Mouse (Mus musculus) neural tube, embryonic 13.5 days (tissue): ENCODE results near the gene Syne2. TPM values are rescaled to one million over a fixed set of nuclear protein-coding genes. Genes with fewer than 3 reads are reported as not detected.
"Not testable (repeated sequence)": the region's sequence is repeated elsewhere in the genome, so short reads cannot be mapped to it uniquely, and the experiment has no call there.

Experiments
- ATAC-seq: fragments of 200-750 bp; cut with Nextera tagmentation; 2 replicates; pipeline ENCODE4 v1.8.0; 2017; ENCODE audit warnings: low read depth, mild to moderate bottlenecking, moderate TSS enrichment, moderate library complexity
- H3K27ac ChIP-seq: fragments of 300-500 bp; sonication (generic); replicated peaks from 2 replicates; pipeline ENCODE4 v1.5.1; 2015; ENCODE audit warnings: moderate library complexity, mild to moderate bottlenecking, inconsistent platforms
- H3K27me3 ChIP-seq: fragments of 300-500 bp; sonication (generic); 2 replicates; pipeline ENCODE4 v1.6.1; 2015; ENCODE audit warnings: mild to moderate bottlenecking, inconsistent platforms
- H3K36me3 ChIP-seq: fragments of 300-500 bp; sonication (generic); 2 replicates; pipeline ENCODE4 v1.6.1; 2015; ENCODE audit warnings: mild to moderate bottlenecking, inconsistent platforms
- H3K4me1 ChIP-seq: fragments of 300-500 bp; sonication (generic); replicated peaks from 2 replicates; pipeline ENCODE4 v1.6.1; 2015; ENCODE audit warnings: inconsistent platforms
- H3K4me2 ChIP-seq: fragments of 300-500 bp; sonication (generic); 2 replicates; pipeline ENCODE4 v1.6.1; 2015; ENCODE audit warnings: inconsistent platforms, mild to moderate bottlenecking, moderate library complexity
- H3K4me3 ChIP-seq: fragments of 300-500 bp; sonication (generic); 2 replicates; pipeline ENCODE4 v1.5.1; 2015; ENCODE audit warnings: mild to moderate bottlenecking, inconsistent platforms
- H3K9ac ChIP-seq: fragments of 300-500 bp; sonication (generic); 2 replicates; pipeline ENCODE4 v1.6.1; 2015; ENCODE audit warnings: moderate library complexity, mild to moderate bottlenecking, inconsistent platforms
- H3K9me3 ChIP-seq: fragments of 300-500 bp; sonication (generic); 2 replicates; pipeline ENCODE4 v1.6.1; 2016; ENCODE audit warnings: inconsistent platforms
- WGBS: fragments of 180-500 bp; shearing (Covaris S2); methylation state at CpG from one replicate; pipeline ENCODE4 v1.1.7; 2015; 5-methylcytosine and 5-hydroxymethylcytosine counted together
- microRNA-seq: library from miRNA; unstranded; fragments of <30 nt; microRNA quantifications from one replicate; pipeline ENCODE4, GENCODE M21; 2016
- polyA plus RNA-seq: library from polyadenylated mRNA; unstranded; fragments of >200 nt; fragmentation: Nextera tagmentation; extraction: Ambion mirVana; gene quantifications from 2 replicates; pipeline ENCODE4 v1.2.1, GENCODE M21; 2015

The Syne2 gene
- polyA plus RNA-seq, 1 experiment from 2014 or later = 48.5 TPM

GRCm38 (mm10) chr12:76136701-76137100 lies 318.8 kb downstream of the Syne2 start:
- no peaks in the 10 kb centered on the region for H3K9me3 ChIP-seq
- H3K27ac ChIP-seq = no peak overlapping the region
- ATAC-seq = no peak
- H3K4me2 ChIP-seq = no peak overlapping the region
- no peaks in the 10 kb centered on the region for H3K4me1 ChIP-seq
- no peak overlapping the region for H3K9ac ChIP-seq
- H3K36me3 ChIP-seq = no peaks in the 10 kb centered on the region
- H3K27me3 ChIP-seq = no peaks in the 10 kb centered on the region
- 40% methylated on average over 6 of the region's 6 CpGs for WGBS
- no peak overlapping the region for H3K4me3 ChIP-seq

GRCm38 (mm10) chr12:76152389-76152788 lies 334.5 kb downstream of the Syne2 start:
- 18% methylated on average over 30 of the region's 30 CpGs for WGBS
- not testable (repeated sequence) for H3K4me1 ChIP-seq, H3K27ac ChIP-seq, H3K9me3 ChIP-seq, ATAC-seq, H3K36me3 ChIP-seq, H3K27me3 ChIP-seq
- Histone ChIP-seq H3K4me2 (peak overlapping the region; percentile 59), H3K9ac (peak overlapping the region; percentile 64; the same call in 1 of the 2 replicates), H3K4me3 (peak overlapping the region; percentile 35)

Small RNAs within 50 kb of the gene (microRNA-seq; reads per million reads assigned to microRNA genes)
- 2.7 reads per million, percentile 10 among the genes with 10 or more reads in this experiment for gene Mir5101

Other genes starting within 250 kb of the Syne2 start
- 19.6 and 19.8 TPM in 2 replicates for gene Ppp2r5e, start 221.9 kb upstream of the Syne2 start, polyA plus RNA-seq
- 5.4 and 7.0 TPM in 2 replicates for gene Wdr89, start 148.6 kb upstream of the Syne2 start, polyA plus RNA-seq
- 8.0 and 8.6 TPM in 2 replicates for gene Sgpp1, start 82.4 kb upstream of the Syne2 start, polyA plus RNA-seq